Mouse (Mus musculus) kidney, embryonic 16.5 days (tissue): ENCODE measurements at regions not wholly inside any gene's neighbourhood (a gene's known extent, or its start where the extent isn't known, plus 50 kb on each side); places are given as distances from the start of the nearest gene placed in this dataset.
A peak's percentile ranks its signal among the peaks of the same experiment; 100 is the strongest.

Experiments used
- ATAC-seq: fragments of 200-750 bp; cut with Nextera tagmentation; 2 replicates; pipeline ENCODE4 v1.8.0; 2017; ENCODE audit warnings: moderate TSS enrichment; ENCODE audit not compliant: low FRiP score, low TSS enrichment
- H3K27ac ChIP-seq: fragments of 300-500 bp; sonication (generic); 2 replicates; pipeline ENCODE4 v1.5.1; 2014; ENCODE audit warnings: low read length
- H3K27me3 ChIP-seq: fragments of 300-500 bp; sonication (generic); 2 replicates; pipeline ENCODE4 v1.6.1; 2014; ENCODE audit warnings: low read length, control low read depth, mixed read lengths; ENCODE audit not compliant: insufficient read depth
- H3K36me3 ChIP-seq: fragments of 300-500 bp; sonication (generic); 2 replicates; pipeline ENCODE4 v1.6.1; 2014; ENCODE audit warnings: low read length, control low read depth, mixed read lengths; ENCODE audit not compliant: insufficient read depth
- H3K4me1 ChIP-seq: fragments of 300-500 bp; sonication (generic); 2 replicates; pipeline ENCODE4 v1.6.1; 2014; ENCODE audit warnings: low read length, control low read depth, mixed read lengths; ENCODE audit not compliant: insufficient read depth
- H3K4me2 ChIP-seq: fragments of 300-500 bp; sonication (generic); replicated peaks from 2 replicates; pipeline ENCODE4 v1.6.1; 2014; ENCODE audit warnings: low read depth, low read length
- H3K4me3 ChIP-seq: fragments of 300-500 bp; sonication (generic); 2 replicates; pipeline ENCODE4 v1.5.1; 2014; ENCODE audit warnings: mild to moderate bottlenecking, low read length
- H3K9ac ChIP-seq: fragments of 300-500 bp; sonication (generic); replicated peaks from 2 replicates; pipeline ENCODE4 v1.6.1; 2014; ENCODE audit warnings: low read length
- H3K9me3 ChIP-seq: fragments of 300-500 bp; sonication (generic); 2 replicates; pipeline ENCODE4 v1.6.1; 2016; ENCODE audit warnings: low read length, control low read depth
- whole genome bisulfite sequencing: fragments of 180-500 bp; shearing (Covaris S2); extraction: QIAGEN DNeasy Blood & Tissue Kit; methylation state at CpG from one replicate; pipeline ENCODE4 v1.1.7; 2014; 5-methylcytosine and 5-hydroxymethylcytosine counted together

- WGBS: 68% methylated on average over 2 of the region's 2 CpGs
- no peak overlapping the region for H3K4me3 ChIP-seq
- no peaks in the 10 kb centered on the region for H3K27me3 ChIP-seq
- no peak overlapping the region for H3K9ac ChIP-seq
- ATAC-seq: no peak
- H3K4me1 ChIP-seq: no peaks in the 10 kb centered on the region
- H3K27ac ChIP-seq: no peak overlapping the region
- H3K9me3 ChIP-seq: no peaks in the 10 kb centered on the region
- H3K36me3 ChIP-seq: no peaks in the 10 kb centered on the region
- no peak overlapping the region for H3K4me2 ChIP-seq
Measured at GRCm38 (mm10) chr1:81618880-81619279, 542.1 kb downstream of the Nyap2 start.

- Histone ChIP-seq H3K27ac (peak overlapping the region; percentile 53; the same call in 1 of the 2 replicates), H3K4me1 (no peaks in the 10 kb centered on the region), H3K9ac (no peak overlapping the region), H3K9me3 (no peaks in the 10 kb centered on the region), H3K4me3 (no peak overlapping the region), H3K36me3 (no peaks in the 10 kb centered on the region), H3K27me3 (no peaks in the 10 kb centered on the region), H3K4me2 (no peak overlapping the region)
- 66% methylated on average over 4 of the region's 4 CpGs for WGBS
- peak; percentile 93 for ATAC-seq
Measured at GRCm38 (mm10) chr1:81624141-81624540, 547.4 kb downstream of the Nyap2 start.

DNA sequence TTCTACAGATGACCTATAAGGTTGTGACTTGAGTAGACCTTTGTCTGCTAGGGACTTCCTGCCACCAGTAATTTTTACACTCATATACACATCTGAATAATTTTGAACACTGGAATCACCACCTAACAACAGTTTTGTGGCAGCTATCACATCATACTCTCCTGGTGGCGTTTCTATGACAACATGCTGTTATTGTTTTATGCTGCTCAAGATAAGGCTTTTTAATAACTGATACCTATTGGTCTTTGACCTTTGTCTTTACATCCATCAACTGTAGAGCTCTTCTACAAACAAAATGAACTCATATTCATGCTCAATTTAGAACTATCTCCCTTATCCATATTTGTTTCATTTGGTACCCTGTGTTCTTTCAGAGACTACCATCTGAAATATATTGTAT is 556.0 kb downstream of the Nyap2 start:
- Histone ChIP-seq H3K4me2 (no peak overlapping the region), H3K9me3 (no peaks in the 10 kb centered on the region), H3K36me3 (no peaks in the 10 kb centered on the region), H3K27ac (no peak overlapping the region), H3K4me1 (no peaks in the 10 kb centered on the region), H3K27me3 (no peaks in the 10 kb centered on the region), H3K9ac (no peak overlapping the region), H3K4me3 (no peak overlapping the region)
- ATAC-seq: no peak
- 91% methylated on average over 1 of the region's 1 CpGs for WGBS

- no peak for ATAC-seq
- Histone ChIP-seq H3K27ac (no peak overlapping the region), H3K4me2 (no peak overlapping the region), H3K4me1 (no peaks in the 10 kb centered on the region), H3K9ac (no peak overlapping the region), H3K9me3 (no peaks in the 10 kb centered on the region), H3K4me3 (no peak overlapping the region), H3K36me3 (no peaks in the 10 kb centered on the region), H3K27me3 (no peaks in the 10 kb centered on the region)
- 93% methylated on average over 5 of the region's 5 CpGs for WGBS
Measured at GRCm38 (mm10) chr1:81637357-81637756, 560.6 kb downstream of the Nyap2 start.

- no peak overlapping the region for H3K27ac ChIP-seq
- WGBS: 87% methylated on average over 9 of the region's 9 CpGs
- no peaks in the 10 kb centered on the region for H3K4me1 ChIP-seq
- no peaks in the 10 kb centered on the region for H3K27me3 ChIP-seq
- H3K9ac ChIP-seq: no peak overlapping the region
- no peaks in the 10 kb centered on the region for H3K36me3 ChIP-seq
- no peak overlapping the region for H3K4me3 ChIP-seq
- no peak for ATAC-seq
- H3K9me3 ChIP-seq: no peaks in the 10 kb centered on the region
- no peak overlapping the region for H3K4me2 ChIP-seq
Measured at GRCm38 (mm10) chr1:81652990-81653717, 576.4 kb downstream of the Nyap2 start.

DNA sequence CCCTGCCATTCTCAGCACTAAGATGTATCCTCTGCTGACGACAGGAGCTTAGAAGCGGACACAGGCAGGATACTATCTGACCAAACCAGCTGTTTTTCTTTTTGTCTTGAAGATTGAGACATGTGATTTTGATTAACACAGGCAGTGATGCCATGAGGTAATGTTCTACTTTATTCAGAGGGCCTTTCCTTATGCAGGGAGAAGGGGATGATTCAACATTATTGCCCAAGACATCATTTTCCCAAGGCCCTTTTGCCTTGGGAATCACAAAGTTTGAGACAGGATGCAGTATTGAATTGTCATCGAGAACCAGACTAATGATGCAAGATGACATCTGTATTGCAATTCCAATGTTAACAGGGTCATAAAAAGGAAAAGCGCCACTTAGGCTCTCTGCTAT is 571.7 kb upstream of the Gm9747 start:
- no peak overlapping the region for H3K27ac ChIP-seq
- H3K36me3 ChIP-seq: no peaks in the 10 kb centered on the region
- H3K4me2 ChIP-seq: no peak overlapping the region
- 76% methylated on average over 4 of the region's 4 CpGs for WGBS
- H3K9me3 ChIP-seq: no peaks in the 10 kb centered on the region
- no peaks in the 10 kb centered on the region for H3K27me3 ChIP-seq
- H3K9ac ChIP-seq: no peak overlapping the region
- no peaks in the 10 kb centered on the region for H3K4me1 ChIP-seq
- H3K4me3 ChIP-seq: no peak overlapping the region
- no peak for ATAC-seq

GRCm38 (mm10) chr1:81671142-81671541 is 561.8 kb upstream of the Gm9747 start:
- no peaks in the 10 kb centered on the region for H3K4me1 ChIP-seq
- H3K36me3 ChIP-seq: no peaks in the 10 kb centered on the region
- no peak overlapping the region for H3K9ac ChIP-seq
- ATAC-seq: no peak
- H3K27me3 ChIP-seq: no peaks in the 10 kb centered on the region
- 80% methylated on average over 2 of the region's 2 CpGs for WGBS
- H3K9me3 ChIP-seq: no peaks in the 10 kb centered on the region
- H3K27ac ChIP-seq: no peak overlapping the region
- no peak overlapping the region for H3K4me2 ChIP-seq
- no peak overlapping the region for H3K4me3 ChIP-seq

- no peak overlapping the region for H3K4me2 ChIP-seq
- no peaks in the 10 kb centered on the region for H3K4me1 ChIP-seq
- no peaks in the 10 kb centered on the region for H3K27me3 ChIP-seq
- H3K9me3 ChIP-seq: no peaks in the 10 kb centered on the region
- no peaks in the 10 kb centered on the region for H3K36me3 ChIP-seq
- WGBS: 70% methylated on average over 3 of the region's 3 CpGs
- no peak overlapping the region for H3K27ac ChIP-seq
- H3K9ac ChIP-seq: no peak overlapping the region
- H3K4me3 ChIP-seq: no peak overlapping the region
- ATAC-seq: no peak
Measured at GRCm38 (mm10) chr1:81671725-81672124, 561.2 kb upstream of the Gm9747 start.

DNA sequence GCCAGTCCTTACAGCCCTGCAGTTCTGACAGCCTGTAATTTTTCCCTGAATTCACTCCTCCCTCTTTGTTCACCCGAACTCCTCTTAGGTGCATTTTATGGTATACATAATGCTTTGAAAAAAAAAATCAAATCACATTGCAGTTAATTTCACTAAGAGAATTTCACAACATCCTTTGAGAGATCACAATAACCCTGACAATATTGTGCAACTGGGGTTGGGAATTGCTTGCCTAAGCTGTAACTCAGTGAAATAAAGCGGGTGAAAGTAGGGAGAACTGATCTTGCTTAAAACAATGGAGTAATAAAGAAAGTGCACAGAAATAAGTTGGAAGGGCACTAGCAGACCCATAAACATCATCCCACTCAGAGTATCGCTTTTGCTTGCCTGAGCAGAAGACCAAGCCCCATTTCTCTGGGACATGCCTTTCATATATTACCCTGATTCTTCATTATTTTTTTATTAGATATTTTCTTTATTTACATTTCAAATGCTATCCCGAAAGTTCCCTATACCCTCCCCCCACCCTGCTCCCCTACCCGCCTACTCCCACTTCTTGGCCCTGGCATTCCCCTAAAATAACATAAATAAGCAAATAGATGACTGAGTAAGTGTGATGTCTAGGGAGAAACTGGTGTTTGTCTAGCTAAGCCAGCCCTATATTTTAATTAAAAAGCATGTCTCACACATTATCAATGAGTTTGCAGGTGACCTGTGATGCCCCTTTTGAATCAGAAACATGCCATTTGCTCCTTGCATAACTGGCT is 557.2 kb upstream of the Gm9747 start:
- Histone ChIP-seq H3K36me3 (no peaks in the 10 kb centered on the region), H3K9ac (no peak overlapping the region), H3K4me3 (no peak overlapping the region), H3K27me3 (no peaks in the 10 kb centered on the region), H3K4me1 (no peaks in the 10 kb centered on the region), H3K27ac (no peak overlapping the region), H3K9me3 (no peaks in the 10 kb centered on the region), H3K4me2 (no peak overlapping the region)
- WGBS: 58% methylated on average over 5 of the region's 5 CpGs
- ATAC-seq: no peak

DNA sequence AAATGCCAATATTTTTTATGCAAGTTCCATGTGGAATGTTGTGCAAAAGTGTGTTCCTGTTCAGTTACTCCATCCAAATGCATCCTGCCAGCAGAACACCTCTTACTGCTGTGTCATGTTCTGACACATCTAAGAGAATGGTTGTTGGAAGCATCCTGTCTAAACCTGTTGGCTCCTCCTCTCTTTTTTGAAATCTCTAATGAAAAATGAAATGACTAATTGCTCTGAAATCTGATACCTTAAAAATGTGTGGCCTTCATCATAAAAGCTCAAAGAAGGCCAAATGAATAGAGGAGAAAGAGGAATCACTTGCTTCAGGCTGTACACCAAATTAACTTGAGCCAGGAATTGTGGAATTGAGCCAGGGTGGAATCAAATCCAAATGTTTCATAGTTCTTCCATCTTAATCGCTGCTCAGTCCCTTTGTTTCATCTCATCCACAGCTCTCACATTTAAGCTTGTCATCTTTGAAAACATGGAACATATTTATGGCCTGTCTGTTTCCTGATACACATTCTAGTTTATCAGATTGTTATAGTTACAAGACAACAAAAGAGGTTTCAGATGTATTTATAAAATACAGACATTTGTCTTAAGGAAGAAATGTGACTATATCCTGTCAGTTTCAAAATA is 555.0 kb upstream of the Gm9747 start:
- 56% methylated on average over 1 of the region's 1 CpGs for WGBS
- H3K9me3 ChIP-seq: no peaks in the 10 kb centered on the region
- no peak for ATAC-seq
- no peaks in the 10 kb centered on the region for H3K4me1 ChIP-seq
- no peak overlapping the region for H3K4me2 ChIP-seq
- H3K9ac ChIP-seq: no peak overlapping the region
- H3K27ac ChIP-seq: no peak overlapping the region
- no peaks in the 10 kb centered on the region for H3K36me3 ChIP-seq
- no peaks in the 10 kb centered on the region for H3K27me3 ChIP-seq
- no peak overlapping the region for H3K4me3 ChIP-seq
